Mouse (Mus musculus) urinary bladder, adult 2 months (tissue): Measurements from ENCODE around the gene Ttc7b. TPM values are rescaled to one million over a fixed set of nuclear protein-coding genes. Genes with fewer than 3 reads are reported as not detected.

Experiments
- DNase-seq: peaks from one replicate; pipeline ENCODE4 v3.0.0; 2022; ENCODE audit warnings: low spot score
- polyA plus RNA-seq: library from polyadenylated mRNA; depleted of rRNA; stranded (reverse); fragments of >200 nt; gene quantifications from 2 replicates; pipeline ENCODE4 v1.2.3, GENCODE M21; 2012; rRNA removed

The Ttc7b gene
- polyA plus RNA-seq, 1 experiment, result 26.9 TPM

- no peak for DNase-seq
Observed at GRCm38 (mm10) chr12:100275850-100276249, 244.8 kb downstream of the Ttc7b start.

GRCm38 (mm10) chr12:100273033-100273432 lies 247.6 kb downstream of the Ttc7b start:
- no peak for DNase-seq

- no peak for DNase-seq
Observed at GRCm38 (mm10) chr12:100269967-100270662, 250.5 kb downstream of the Ttc7b start.

- no peak for DNase-seq
Observed at GRCm38 (mm10) chr12:100268011-100268410, 252.6 kb downstream of the Ttc7b start.

GRCm38 (mm10) chr12:100265546-100266309 lies 254.9 kb downstream of the Ttc7b start:
- no peak for DNase-seq

GRCm38 (mm10) chr12:100264941-100265340 lies 255.7 kb downstream of the Ttc7b start:
- DNase-seq, result no peak

GRCm38 (mm10) chr12:100262846-100263245 lies 257.8 kb downstream of the Ttc7b start:
- no peak for DNase-seq

GRCm38 (mm10) chr12:100261761-100262160 lies 258.9 kb downstream of the Ttc7b start:
- DNase-seq, result no peak

- no peak for DNase-seq
Observed at GRCm38 (mm10) chr12:100260151-100260550, 260.5 kb downstream of the Ttc7b start.

- no peak for DNase-seq
Observed at GRCm38 (mm10) chr12:100257779-100258178, 262.8 kb downstream of the Ttc7b start.

GRCm38 (mm10) chr12:100255441-100255949 lies 265.1 kb downstream of the Ttc7b start:
- no peak for DNase-seq

- DNase-seq, result no peak
Observed at GRCm38 (mm10) chr12:100254471-100254870, 266.2 kb downstream of the Ttc7b start.

Other genes with a start within 250 kb of the Ttc7b start
- gene Rps6ka5, start 206.2 kb upstream of the Ttc7b start, polyA plus RNA-seq, result 5.2 and 7.2 TPM in 2 replicates